Mouse (Mus musculus) heart, adult 2 months (tissue): Measurements from ENCODE around the gene Bst1. TPM values are rescaled to one million over a fixed set of nuclear protein-coding genes. Genes with fewer than 3 reads are reported as not detected.

ENCODE experiments used
- DNase-seq, 2 experiments: peaks; one replicate each; pipeline ENCODE4 v3.0.0; 2021
- H3K27ac ChIP-seq: fragments of 200-600 bp; 2 replicates; pipeline ENCODE4 v1.8.1; 2022
- H3K27me3 ChIP-seq: fragments of 200-500 bp; 2 replicates; pipeline ENCODE4 v1.6.1; 2012; ENCODE audit warnings: mild to moderate bottlenecking, low read length, inconsistent platforms, mixed read lengths; ENCODE audit not compliant: control insufficient read depth, insufficient read depth
- H3K36me3 ChIP-seq: fragments of 200-500 bp; 2 replicates; pipeline ENCODE4 v1.6.1; 2012; ENCODE audit warnings: low read length, inconsistent platforms; ENCODE audit not compliant: control insufficient read depth, insufficient read depth
- H3K4me1 ChIP-seq: fragments of 200-500 bp; 2 replicates; pipeline ENCODE4 v1.6.1; 2011; ENCODE audit warnings: low read length; ENCODE audit not compliant: control insufficient read depth, insufficient read depth
- H3K4me3 ChIP-seq: fragments of 200-600 bp; 2 replicates; pipeline ENCODE4 v1.8.1; 2022
- H3K79me2 ChIP-seq: fragments of 200-500 bp; replicated peaks from 2 replicates; pipeline ENCODE4 v1.6.1; 2012; ENCODE audit warnings: mild to moderate bottlenecking, inconsistent platforms, low read length, moderate library complexity, mixed read lengths; ENCODE audit not compliant: control insufficient read depth, insufficient read depth
- H3K9ac ChIP-seq: fragments of 200-500 bp; 2 replicates; pipeline ENCODE4 v1.6.1; 2012; ENCODE audit warnings: low read depth, mild to moderate bottlenecking, control low read depth, inconsistent platforms, low read length, mixed read lengths
- CTCF ChIP-seq: fragments of 200-600 bp; IDR thresholded peaks from 2 replicates; pipeline ENCODE4 v1.8.1; 2022; ENCODE audit warnings: antibody characterized with exemption, mild to moderate bottlenecking, moderate library complexity
- EP300 ChIP-seq: fragments of 200-500 bp; IDR thresholded peaks from 2 replicates; pipeline ENCODE4 v1.6.1; 2011; ENCODE audit warnings: low read depth, low read length, control low read depth; ENCODE audit not compliant: insufficient read depth
- POLR2A ChIP-seq: fragments of 200-500 bp; IDR thresholded peaks from 2 replicates; pipeline ENCODE4 v1.6.1; 2011; ENCODE audit warnings: mild to moderate bottlenecking, low read depth, low read length, control low read depth; ENCODE audit not compliant: insufficient read depth
- WGBS: fragments of 180-500 bp; shearing (Covaris S2); methylation state at CpG from one replicate; pipeline ENCODE4 v1.1.7; 2018; 5-methylcytosine and 5-hydroxymethylcytosine counted together
- intact Hi-C: fragments of 180-260 bp; cut with DNase I; formaldehyde crosslinking; loops from one replicate; pipeline ENCODE4 v1.15.1; 2025
- polyA plus RNA-seq: library from polyadenylated mRNA; depleted of rRNA; stranded (reverse); fragments of >200 nt; gene quantifications from 2 replicates; pipeline ENCODE4 v1.2.3, GENCODE M21; 2012
- total RNA-seq, 2 experiments: library from RNA; stranded (reverse); gene quantifications; 2 replicates each; pipeline ENCODE4 v1.2.3; 2021

Gene Bst1
- total and polyA plus RNA-seq, 3 experiments, result 1.6 to 3.3 (median 1.7) TPM

DNA sequence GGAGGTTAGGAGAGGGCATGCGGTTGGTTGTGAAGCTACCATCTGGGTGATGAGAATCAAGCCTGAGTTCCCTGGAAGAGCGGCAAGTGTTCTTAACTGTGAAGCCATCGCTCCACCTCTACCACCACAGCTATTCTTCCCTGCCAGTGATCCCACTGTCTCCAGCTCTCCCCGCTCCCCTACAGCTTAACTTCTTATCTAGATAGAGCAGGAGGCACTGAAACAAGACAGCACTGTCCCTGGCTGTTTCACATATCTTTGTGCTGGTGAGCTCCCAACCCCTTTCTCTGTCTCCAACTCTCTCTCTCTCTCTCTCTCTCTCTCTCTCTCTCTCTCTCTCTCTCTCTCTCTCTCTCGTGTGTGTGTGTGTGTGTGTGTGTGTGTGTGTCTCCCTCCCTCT, 26.3 kb upstream of the Bst1 start:
- intact Hi-C loops, result no loop called here
- WGBS, result 61% methylated on average over 5 of the region's 5 CpGs
- DNase-seq, result no peak

GRCm38 (mm10) chr5:43799530-43799929, 19.2 kb upstream of the Bst1 start:
- Histone ChIP-seq H3K4me3 (no peak overlapping the region), H3K27me3 (no peaks in the 10 kb centered on the region), H3K4me1 (no peaks in the 10 kb centered on the region), H3K27ac (no peak overlapping the region), H3K36me3 (no peaks in the 10 kb centered on the region), H3K9ac (no peak overlapping the region), H3K79me2 (no peaks in the 10 kb centered on the region)
- WGBS, result 56% methylated on average over 5 of the region's 5 CpGs
- DNase-seq, result no peak
- TF ChIP-seq EP300, result no peak
- TF ChIP-seq CTCF, result no peak
- intact Hi-C loops, result no loop called here

More for the DNA sequence above, 26.3 kb upstream of the Bst1 start:
- TF ChIP-seq EP300 (no peak), CTCF (no peak), POLR2A (no peak)
- Histone ChIP-seq H3K36me3 (no peaks in the 10 kb centered on the region), H3K27ac (no peak overlapping the region), H3K4me1 (no peaks in the 10 kb centered on the region), H3K4me3 (no peak overlapping the region), H3K9ac (no peak overlapping the region), H3K79me2 (no peaks in the 10 kb centered on the region), H3K27me3 (no peaks in the 10 kb centered on the region)

DNA sequence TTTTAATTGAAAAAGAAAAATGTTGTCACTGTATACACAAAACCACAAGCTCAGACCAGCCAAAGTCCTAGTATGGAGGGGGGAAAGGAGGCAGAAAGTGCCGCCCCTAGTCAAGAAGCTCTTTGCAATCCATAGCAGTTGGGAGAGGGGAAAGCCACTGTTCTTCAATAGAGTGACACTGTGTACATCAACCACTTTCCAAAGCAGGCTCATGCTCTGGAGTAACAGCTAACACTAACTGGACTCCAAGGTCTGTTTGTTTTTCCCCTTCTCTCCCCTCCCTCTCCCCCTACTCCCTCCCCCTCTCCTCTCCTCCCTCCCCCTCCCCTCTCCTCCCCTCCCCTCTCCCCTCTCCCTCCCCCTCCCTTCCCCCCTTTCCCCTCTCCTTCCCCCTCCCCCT, 18.0 kb upstream of the Bst1 start:
- no peak for DNase-seq
- Histone ChIP-seq H3K79me2 (no peaks in the 10 kb centered on the region), H3K27me3 (no peaks in the 10 kb centered on the region), H3K27ac (no peak overlapping the region), H3K36me3 (no peaks in the 10 kb centered on the region), H3K4me3 (no peak overlapping the region), H3K4me1 (no peaks in the 10 kb centered on the region), H3K9ac (no peak overlapping the region)
- 94% methylated on average over 1 of the region's 1 CpGs for WGBS
- intact Hi-C loops, result no loop called here
- TF ChIP-seq POLR2A (no peak), EP300 (no peak), CTCF (no peak)

GRCm38 (mm10) chr5:43801253-43801652, 17.4 kb upstream of the Bst1 start:
- no peaks in the 10 kb centered on the region for H3K27me3 ChIP-seq
- H3K9ac ChIP-seq, result no peak overlapping the region
- no peak for DNase-seq
- no peaks in the 10 kb centered on the region for H3K79me2 ChIP-seq
- H3K36me3 ChIP-seq, result no peaks in the 10 kb centered on the region
- H3K4me1 ChIP-seq, result no peaks in the 10 kb centered on the region
- no peak overlapping the region for H3K4me3 ChIP-seq
- intact Hi-C loops, result no loop called here
- no peak overlapping the region for H3K27ac ChIP-seq
- TF ChIP-seq EP300 (no peak), CTCF (no peak), POLR2A (no peak)

GRCm38 (mm10) chr5:43801798-43802197, 16.9 kb upstream of the Bst1 start:
- Histone ChIP-seq H3K9ac (no peak overlapping the region), H3K4me3 (no peak overlapping the region), H3K4me1 (no peaks in the 10 kb centered on the region), H3K27ac (no peak overlapping the region), H3K27me3 (no peaks in the 10 kb centered on the region), H3K36me3 (no peaks in the 10 kb centered on the region), H3K79me2 (no peaks in the 10 kb centered on the region)
- no peak for DNase-seq
- TF ChIP-seq POLR2A, result no peak
- no peak for TF ChIP-seq EP300
- TF ChIP-seq CTCF, result no peak
- 80% methylated on average over 4 of the region's 4 CpGs for WGBS
- intact Hi-C loops, result no loop called here

- 86% methylated on average over 2 of the region's 2 CpGs for WGBS
- no peak for TF ChIP-seq POLR2A
- no peak for TF ChIP-seq CTCF
- no peak for TF ChIP-seq EP300
- intact Hi-C loops, result no loop called here
- no peaks in the 10 kb centered on the region for H3K4me1 ChIP-seq
- H3K36me3 ChIP-seq, result no peaks in the 10 kb centered on the region
- H3K27me3 ChIP-seq, result no peaks in the 10 kb centered on the region
- H3K4me3 ChIP-seq, result no peak overlapping the region
- H3K79me2 ChIP-seq, result no peaks in the 10 kb centered on the region
- DNase-seq, result no peak
- H3K27ac ChIP-seq, result no peak overlapping the region
- H3K9ac ChIP-seq, result no peak overlapping the region
Observed at GRCm38 (mm10) chr5:43805401-43805800, 13.3 kb upstream of the Bst1 start.

GRCm38 (mm10) chr5:43806340-43806739, 12.3 kb upstream of the Bst1 start:
- DNase-seq, result no peak
- Histone ChIP-seq H3K36me3 (no peaks in the 10 kb centered on the region), H3K9ac (no peak overlapping the region), H3K27me3 (no peaks in the 10 kb centered on the region), H3K4me3 (no peak overlapping the region), H3K27ac (no peak overlapping the region), H3K79me2 (no peaks in the 10 kb centered on the region), H3K4me1 (no peaks in the 10 kb centered on the region)
- WGBS, result 88% methylated on average over 7 of the region's 7 CpGs
- no peak for TF ChIP-seq CTCF
- TF ChIP-seq POLR2A, result no peak
- TF ChIP-seq EP300, result no peak
- intact Hi-C loops, result no loop called here
